8 mouse cellular contexts compared by ENCODE assay signal in the genomic region with DNA sequence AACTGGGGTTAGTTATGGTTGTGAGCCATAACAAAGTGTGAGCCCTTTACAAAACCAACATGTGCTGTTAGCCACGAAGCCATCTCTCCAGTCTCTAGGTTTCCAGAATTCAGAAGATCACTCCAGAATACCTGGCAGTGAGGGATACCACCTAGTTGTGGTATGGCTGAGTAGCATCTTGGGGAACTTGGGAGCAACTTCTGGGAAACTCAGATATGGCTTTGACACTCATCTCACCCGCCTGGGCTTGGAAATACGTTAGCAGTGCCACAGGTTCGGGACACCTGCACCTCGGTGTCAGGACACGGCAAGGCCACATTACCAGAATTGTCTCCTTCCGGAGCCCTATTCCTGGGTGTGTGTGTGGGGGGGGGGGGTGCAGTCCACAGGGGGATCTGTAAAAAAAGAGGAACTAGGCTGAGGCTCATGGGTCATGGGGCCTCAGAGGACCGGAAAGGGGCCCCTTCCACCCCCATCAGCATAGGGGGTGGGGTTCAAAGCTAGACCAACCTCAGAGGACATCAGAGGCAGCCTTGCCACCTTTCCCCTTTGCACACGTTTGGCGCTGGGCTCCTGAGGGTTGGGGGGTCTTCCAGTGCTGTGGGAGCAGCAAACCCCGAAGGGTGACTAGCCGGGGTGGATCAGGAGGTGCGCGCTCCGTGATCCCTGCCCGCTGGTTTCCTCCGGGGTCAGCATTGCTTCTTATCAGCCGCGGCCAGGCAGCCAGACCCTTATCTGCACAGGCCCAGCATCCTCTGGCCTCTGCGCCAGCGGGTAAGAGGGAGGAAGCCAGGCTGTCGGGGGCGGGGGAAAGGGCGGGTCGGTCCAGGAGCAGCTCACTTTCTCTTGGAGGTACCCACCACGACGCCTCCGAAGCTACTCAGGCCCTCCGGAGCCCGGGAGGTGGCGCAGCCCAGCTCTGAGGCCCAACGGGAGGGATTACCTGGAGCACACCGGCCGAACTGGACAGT. TPM values are rescaled to one million over a fixed set of nuclear protein-coding genes. Genes with fewer than 3 reads are reported as not detected.
A peak's percentile ranks its signal among the peaks of the same experiment; 100 is the strongest.
DNase-seq lines count a peak whose midpoint lies in the region; ATAC-seq and TF ChIP-seq lines count a peak whose summit lies in the region.

A gene (plus strand): TSS at position 517 of the 971 bp plus-strand sequence.

- peak within 1 kb of the TSS; percentile 70 for H3K4me3 ChIP-seq in brown adipose tissue, adult 24 weeks (ENCODE audit: insufficient read depth, low read depth, low read length)
- H3K4me3 ChIP-seq in hindbrain, embryonic 16.5 days (ENCODE audit: low read length): no peak within 1 kb of the TSS
- H3K4me3 ChIP-seq in liver, embryonic 12.5 days: peak within 1 kb of the TSS; percentile 83
- peak within 1 kb of the TSS; percentile 13; the same call in 1 of the 2 replicates for H3K4me3 ChIP-seq in midbrain, postnatal 0 days (ENCODE audit: low read depth, low read length)

- H3K9ac ChIP-seq in hindbrain, embryonic 16.5 days (ENCODE audit: low read depth, low read length): peak within 1 kb of the TSS; percentile 36
- peak within 1 kb of the TSS; percentile 97 for H3K9ac ChIP-seq in liver, embryonic 12.5 days
- H3K9ac ChIP-seq in midbrain, postnatal 0 days (replicated peaks; ENCODE audit: low read length, poor library complexity, severe bottlenecking): 0 out of 2 replicates have a peak within 1 kb of the TSS, but pooled peaks have one; percentile 13

- 0 out of 2 replicates have a peak, but pooled peaks have one; percentile 18 for TF ChIP-seq CTCF in midbrain, postnatal 0 days (IDR thresholded peaks at IDR 0.05)

- H3K9me3 ChIP-seq in hindbrain, embryonic 16.5 days (ENCODE audit: control insufficient read depth, low read length): no peaks in the 10 kb centered on the region
- H3K9me3 ChIP-seq in liver, embryonic 12.5 days (replicated peaks): no peaks in the 10 kb centered on the region
- H3K9me3 ChIP-seq in midbrain, postnatal 0 days (ENCODE audit: low read length): no peaks in the 10 kb centered on the region

- DNase-seq in CD4-positive helper T cell, adult 2 months (ENCODE audit: low read depth, low spot score): peak; percentile 59
- DNase-seq in gastrocnemius, postnatal 10 days: peak; percentile 44
- no peak for DNase-seq in midbrain, postnatal 0 days (ENCODE audit: low spot score)
- DNase-seq in yolk sac, embryonic 10.5 days (ENCODE audit: low spot score): peak; percentile 88
- DNase-seq in urinary bladder, adult 18-20 months (ENCODE audit: low spot score in 2 of 2): no peak

- no peak; the same call in 1 of the 2 replicates for ATAC-seq in hindbrain, embryonic 16.5 days
- ATAC-seq in liver, embryonic 12.5 days: peak; percentile 86
- no peak for ATAC-seq in midbrain, postnatal 0 days (ENCODE audit: low FRiP score)

- H3K4me1 ChIP-seq in brown adipose tissue, adult 24 weeks (ENCODE audit: control insufficient read depth, insufficient read depth, insufficient read length, low read length): peaks cover 20% of the 10 kb centered on the region
- H3K4me1 ChIP-seq in hindbrain, embryonic 16.5 days (ENCODE audit: control insufficient read depth, insufficient read depth, low read depth, low read length): peaks cover 12% of the 10 kb centered on the region
- H3K4me1 ChIP-seq in liver, embryonic 12.5 days: peaks cover 69% of the 10 kb centered on the region
- no peaks in the 10 kb centered on the region for H3K4me1 ChIP-seq in midbrain, postnatal 0 days (ENCODE audit: insufficient read depth, low read length)

- H3K36me3 ChIP-seq in hindbrain, embryonic 16.5 days (ENCODE audit: control insufficient read depth, insufficient read depth, low read length): peaks cover 18% of the 10 kb centered on the region
- H3K36me3 ChIP-seq in liver, embryonic 12.5 days: peaks cover 61% of the 10 kb centered on the region
- peaks cover 28% of the 10 kb centered on the region for H3K36me3 ChIP-seq in midbrain, postnatal 0 days (ENCODE audit: insufficient read depth, low read length)

- 16% methylated on average over 34 of the region's 34 CpGs for WGBS in hindbrain, embryonic 16.5 days
- WGBS in liver, embryonic 12.5 days (ENCODE audit: insufficient replicate concordance): under 1% methylated on average over 34 of the region's 34 CpGs
- 17% methylated on average over 34 of the region's 34 CpGs for WGBS in midbrain, postnatal 0 days

- H3K4me2 ChIP-seq in hindbrain, embryonic 16.5 days (ENCODE audit: low read length): no peak within 1 kb of the TSS; the same call in 1 of the 2 replicates
- peak within 1 kb of the TSS; percentile 96 for H3K4me2 ChIP-seq in liver, embryonic 12.5 days
- H3K4me2 ChIP-seq in midbrain, postnatal 0 days (ENCODE audit: low read depth, low read length, poor library complexity, severe bottlenecking): no peak within 1 kb of the TSS

- H3K27ac ChIP-seq in brown adipose tissue, adult 24 weeks (replicated peaks; ENCODE audit: low read depth, low read length): peak within 1 kb of the TSS; percentile 96
- peak within 1 kb of the TSS; percentile 24 for H3K27ac ChIP-seq in hindbrain, embryonic 16.5 days (ENCODE audit: low read depth, low read length)
- H3K27ac ChIP-seq in liver, embryonic 12.5 days: peak within 1 kb of the TSS; percentile 97
- peak within 1 kb of the TSS; percentile 38; the same call in 1 of the 2 replicates for H3K27ac ChIP-seq in midbrain, postnatal 0 days (ENCODE audit: low read depth, low read length)

- peaks cover 17% of the 10 kb centered on the region for H3K27me3 ChIP-seq in hindbrain, embryonic 16.5 days (replicated peaks; ENCODE audit: control insufficient read depth, insufficient read depth, low read length)
- H3K27me3 ChIP-seq in liver, embryonic 12.5 days (replicated peaks): peaks cover 14% of the 10 kb centered on the region
- peaks cover 36% of the 10 kb centered on the region for H3K27me3 ChIP-seq in midbrain, postnatal 0 days (ENCODE audit: insufficient read depth, low read length)

RNA-seq across cellular contexts. Expression of the gene that starts here (rescaled TPM):
- polyA plus RNA-seq in brown adipose tissue, adult 24 weeks (2012; ENCODE audit: insufficient read depth, insufficient read length, missing spikeins): 2.9 and 3.1 TPM in 2 replicates
- 1 to 10 TPM; 3.3 to 5.4 TPM for total RNA-seq in gastrocnemius, postnatal 10 days (2021)
- 2.6 and 3.2 TPM in 2 replicates for polyA plus RNA-seq in hindbrain, embryonic 16.5 days (2015; fragmentation: Nextera tagmentation; extraction: Ambion mirVana)
- polyA plus RNA-seq in liver, embryonic 12.5 days (2016; fragmentation: Nextera tagmentation; extraction: Ambion mirVana): 82.3 and 83.1 TPM in 2 replicates
- total RNA-seq in midbrain, postnatal 0 days (2014; rRNA removed): 4.6 and 4.8 TPM in 2 replicates
- polyA plus RNA-seq in midbrain, postnatal 0 days (2015; fragmentation: Nextera tagmentation; extraction: Ambion mirVana): 2.0 and 2.8 TPM in 2 replicates

Comparison
In these comparisons a context has a peak if more than half of its experiments do, and no peak if none do; other contexts are left out.
1. RNA of the gene that starts here (polyA plus RNA-seq): 82.3 to 83.1 TPM in liver, embryonic 12.5 days; 2.9 to 3.1 TPM in brown adipose tissue, adult 24 weeks, 2.6 to 3.2 TPM in hindbrain, embryonic 16.5 days and 2.0 to 2.8 TPM in midbrain, postnatal 0 days; every median in the first group is over 10 times any median in the second.
2. DNase-seq: peak in CD4-positive helper T cell, adult 2 months (single experiment), gastrocnemius, postnatal 10 days (single experiment) and yolk sac, embryonic 10.5 days (single experiment); none in midbrain, postnatal 0 days (single experiment) and urinary bladder, adult 18-20 months (0 of 2).
3. H3K27ac ChIP-seq: peak in every context shown above with its lines; median percentile 97 in liver, embryonic 12.5 days; 96 in brown adipose tissue, adult 24 weeks; 38 in midbrain, postnatal 0 days; 24 in hindbrain, embryonic 16.5 days.
4. H3K9ac ChIP-seq: peak in every context shown above with its lines; median percentile 97 in liver, embryonic 12.5 days; 36 in hindbrain, embryonic 16.5 days; 13 in midbrain, postnatal 0 days.